Mouse (Mus musculus): ENCODE results near the gene Trpm2. TPM values are rescaled to one million over a fixed set of nuclear protein-coding genes. Genes with fewer than 3 reads are reported as not detected.
"Not testable (repeated sequence)": the region's sequence is repeated elsewhere in the genome, so short reads cannot be mapped to it uniquely, and the experiment has no call there.

Trpm2 gene
- total and polyA plus RNA-seq, 2 experiments from 2014 or later, result 0.11 to 0.27 TPM

DNA sequence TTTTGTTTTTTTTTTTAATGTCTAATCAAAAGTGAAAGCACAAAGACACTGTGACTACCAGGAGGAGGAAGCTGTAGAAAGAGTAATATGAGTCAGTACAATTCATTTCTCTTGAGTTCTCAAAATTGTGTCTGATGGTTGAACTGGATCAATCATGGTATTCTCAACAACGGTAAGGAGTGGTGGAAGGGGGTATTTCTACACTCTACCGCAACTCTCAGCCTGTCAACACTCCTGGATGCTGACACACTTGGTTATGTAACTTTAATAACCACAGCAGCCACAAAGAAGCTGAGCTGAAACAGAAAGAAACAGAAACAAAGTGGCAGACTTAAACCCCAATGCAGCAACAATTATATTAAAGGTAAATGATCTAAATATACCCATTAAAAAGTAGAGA, 7.6 kb downstream of the Trpm2 start:
- 69% methylated on average over 2 of the region's 2 CpGs for WGBS
- no peak for ATAC-seq (ENCODE audit: insufficient read depth, low read depth)
- no peaks in the 10 kb centered on the region for H3K36me3 ChIP-seq (replicated peaks; ENCODE audit: control insufficient read depth, insufficient read depth, low read length)
- H3K9ac ChIP-seq (replicated peaks; ENCODE audit: low read depth, low read length), result no peak overlapping the region
- H3K4me1 ChIP-seq (ENCODE audit: control insufficient read depth, insufficient read depth), result no peaks in the 10 kb centered on the region
- no peak overlapping the region for H3K27ac ChIP-seq (ENCODE audit: low read depth)
- no peak for TF ChIP-seq EP300 (IDR thresholded peaks at IDR 0.05; ENCODE audit: low read depth)
- no peak for DNase-seq (ENCODE audit: low spot score)
- H3K4me2 ChIP-seq (ENCODE audit: low read depth, low read length), result no peak overlapping the region
- no peaks in the 10 kb centered on the region for H3K9me3 ChIP-seq (replicated peaks; ENCODE audit: control insufficient read depth, low read length)
- no peak overlapping the region for H3K4me3 ChIP-seq (ENCODE audit: low read depth, low read length)
- H3K27me3 ChIP-seq (ENCODE audit: control insufficient read depth, insufficient read depth, low read length), result peaks cover 2% of the 10 kb centered on the region; the same call in 1 of the 2 replicates

GRCm38 (mm10) chr10:77950468-77950867, 19.9 kb downstream of the Trpm2 start:
- not testable (repeated sequence) for H3K4me3 ChIP-seq (ENCODE audit: low read depth, low read length); H3K36me3 ChIP-seq (replicated peaks; ENCODE audit: control insufficient read depth, insufficient read depth, low read length); H3K27me3 ChIP-seq (ENCODE audit: control insufficient read depth, insufficient read depth, low read length); H3K27ac ChIP-seq (ENCODE audit: low read depth); H3K9ac ChIP-seq (replicated peaks; ENCODE audit: low read depth, low read length); H3K4me1 ChIP-seq (ENCODE audit: control insufficient read depth, insufficient read depth); H3K9me3 ChIP-seq (replicated peaks; ENCODE audit: control insufficient read depth, low read length); ATAC-seq (ENCODE audit: insufficient read depth, low read depth); H3K4me2 ChIP-seq (ENCODE audit: low read depth, low read length); DNase-seq (ENCODE audit: low spot score)
- WGBS, result 88% methylated on average over 8 of the region's 12 CpGs

GRCm38 (mm10) chr10:77939685-77940084, 30.7 kb downstream of the Trpm2 start:
- Histone ChIP-seq H3K27me3 (ENCODE audit: control insufficient read depth, insufficient read depth, low read length) (no peaks in the 10 kb centered on the region), H3K9me3 (replicated peaks; ENCODE audit: control insufficient read depth, low read length) (no peaks in the 10 kb centered on the region), H3K36me3 (replicated peaks; ENCODE audit: control insufficient read depth, insufficient read depth, low read length) (no peaks in the 10 kb centered on the region), H3K27ac (ENCODE audit: low read depth) (no peak overlapping the region), H3K4me3 (ENCODE audit: low read depth, low read length) (no peak overlapping the region), H3K4me2 (ENCODE audit: low read depth, low read length) (no peak overlapping the region), H3K4me1 (ENCODE audit: control insufficient read depth, insufficient read depth) (no peaks in the 10 kb centered on the region), H3K9ac (replicated peaks; ENCODE audit: low read depth, low read length) (no peak overlapping the region)
- no peak for DNase-seq (ENCODE audit: low spot score)
- no peak for TF ChIP-seq EP300 (IDR thresholded peaks at IDR 0.05; ENCODE audit: low read depth)
- no peak for TF ChIP-seq CTCF (IDR thresholded peaks at IDR 0.05; ENCODE audit: low read depth)
- ATAC-seq (ENCODE audit: insufficient read depth, low read depth), result no peak
- WGBS, result 36% methylated on average over 2 of the region's 2 CpGs

DNA sequence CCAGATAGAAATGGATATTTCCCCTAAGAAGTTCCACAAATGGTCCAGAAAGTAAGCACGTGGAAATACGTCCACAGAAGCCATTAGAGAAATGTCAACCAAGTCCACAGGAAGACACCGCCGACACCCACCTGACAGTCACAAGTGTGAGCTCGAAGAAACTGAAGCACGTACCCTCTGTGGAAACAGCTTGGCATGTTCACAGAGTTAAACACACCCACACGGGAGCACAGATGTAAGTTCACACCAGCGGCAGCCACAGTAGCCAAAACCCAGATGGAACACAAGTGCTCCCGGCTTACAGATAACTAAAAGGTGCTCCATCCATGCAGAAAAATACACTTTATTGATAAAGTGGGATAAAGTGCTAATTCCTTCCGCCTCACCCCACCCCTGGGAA, 43.0 kb downstream of the Trpm2 start:
- no peak overlapping the region for H3K27ac ChIP-seq (ENCODE audit: low read depth)
- no peak for ATAC-seq (ENCODE audit: insufficient read depth, low read depth)
- H3K27me3 ChIP-seq (ENCODE audit: control insufficient read depth, insufficient read depth, low read length), result no peaks in the 10 kb centered on the region
- no peaks in the 10 kb centered on the region for H3K36me3 ChIP-seq (replicated peaks; ENCODE audit: control insufficient read depth, insufficient read depth, low read length)
- H3K9me3 ChIP-seq (replicated peaks; ENCODE audit: control insufficient read depth, low read length), result no peaks in the 10 kb centered on the region
- no peak overlapping the region for H3K4me2 ChIP-seq (ENCODE audit: low read depth, low read length)
- TF ChIP-seq CTCF (IDR thresholded peaks at IDR 0.05; ENCODE audit: low read depth) (no peak), EP300 (IDR thresholded peaks at IDR 0.05; ENCODE audit: low read depth) (no peak)
- no peak for DNase-seq (ENCODE audit: low spot score)
- 78% methylated on average over 10 of the region's 10 CpGs for WGBS
- H3K4me3 ChIP-seq (ENCODE audit: low read depth, low read length), result no peak overlapping the region
- H3K9ac ChIP-seq (replicated peaks; ENCODE audit: low read depth, low read length), result no peak overlapping the region
- no peaks in the 10 kb centered on the region for H3K4me1 ChIP-seq (ENCODE audit: control insufficient read depth, insufficient read depth)

GRCm38 (mm10) chr10:77926140-77926539, 44.2 kb downstream of the Trpm2 start:
- DNase-seq (ENCODE audit: low spot score) (no peak), ATAC-seq (ENCODE audit: insufficient read depth, low read depth) (no peak)
- Histone ChIP-seq H3K36me3 (replicated peaks; ENCODE audit: control insufficient read depth, insufficient read depth, low read length) (no peaks in the 10 kb centered on the region), H3K4me1 (ENCODE audit: control insufficient read depth, insufficient read depth) (no peaks in the 10 kb centered on the region), H3K9me3 (replicated peaks; ENCODE audit: control insufficient read depth, low read length) (no peaks in the 10 kb centered on the region), H3K27me3 (ENCODE audit: control insufficient read depth, insufficient read depth, low read length) (no peaks in the 10 kb centered on the region), H3K4me2 (ENCODE audit: low read depth, low read length) (no peak overlapping the region), H3K4me3 (ENCODE audit: low read depth, low read length) (no peak overlapping the region), H3K9ac (replicated peaks; ENCODE audit: low read depth, low read length) (no peak overlapping the region), H3K27ac (ENCODE audit: low read depth) (no peak overlapping the region)
- WGBS, result 29% methylated on average over 7 of the region's 7 CpGs
- peak; percentile 40 for TF ChIP-seq CTCF (IDR thresholded peaks at IDR 0.05; ENCODE audit: low read depth)
- no peak for TF ChIP-seq EP300 (IDR thresholded peaks at IDR 0.05; ENCODE audit: low read depth)

- WGBS, result 44% methylated on average over 4 of the region's 4 CpGs
- TF ChIP-seq EP300 (IDR thresholded peaks at IDR 0.05; ENCODE audit: low read depth) (no peak), CTCF (IDR thresholded peaks at IDR 0.05; ENCODE audit: low read depth) (no peak)
- DNase-seq (ENCODE audit: low spot score) (no peak), ATAC-seq (ENCODE audit: insufficient read depth, low read depth) (no peak)
- Histone ChIP-seq H3K36me3 (replicated peaks; ENCODE audit: control insufficient read depth, insufficient read depth, low read length) (no peaks in the 10 kb centered on the region), H3K9ac (replicated peaks; ENCODE audit: low read depth, low read length) (no peak overlapping the region), H3K4me1 (ENCODE audit: control insufficient read depth, insufficient read depth) (no peaks in the 10 kb centered on the region), H3K4me3 (ENCODE audit: low read depth, low read length) (no peak overlapping the region), H3K27ac (ENCODE audit: low read depth) (no peak overlapping the region), H3K9me3 (replicated peaks; ENCODE audit: control insufficient read depth, low read length) (no peaks in the 10 kb centered on the region), H3K4me2 (ENCODE audit: low read depth, low read length) (no peak overlapping the region), H3K27me3 (ENCODE audit: control insufficient read depth, insufficient read depth, low read length) (no peaks in the 10 kb centered on the region)
These were observed 47.7 kb downstream of the Trpm2 start for GRCm38 (mm10) chr10:77922681-77923080.

Measured in heart, postnatal 0 days (tissue).